Mouse (Mus musculus) forebrain, embryonic 16.5 days (tissue): Measurements from ENCODE around the gene Kat5. TPM values are rescaled to one million over a fixed set of nuclear protein-coding genes. Genes with fewer than 3 reads are reported as not detected.

Experiments
- ATAC-seq: fragments of 200-750 bp; cut with Nextera tagmentation; 2 replicates; pipeline ENCODE4 v1.8.0; 2017; ENCODE audit warnings: mild to moderate bottlenecking, moderate library complexity
- H3K27ac ChIP-seq: fragments of 300-500 bp; sonication (generic); 2 replicates; pipeline ENCODE4 v1.5.1; 2014; ENCODE audit warnings: low read length, control low read depth
- H3K27me3 ChIP-seq: fragments of 300-500 bp; sonication (generic); replicated peaks from 2 replicates; pipeline ENCODE4 v1.6.1; 2014; ENCODE audit warnings: low read length; ENCODE audit not compliant: control insufficient read depth, insufficient read depth
- H3K36me3 ChIP-seq: fragments of 300-500 bp; sonication (generic); 2 replicates; pipeline ENCODE4 v1.6.1; 2014; ENCODE audit not compliant: control insufficient read depth, insufficient read depth
- H3K4me1 ChIP-seq: fragments of 300-500 bp; sonication (generic); replicated peaks from 2 replicates; pipeline ENCODE4 v1.6.1; 2014; ENCODE audit warnings: low read length; ENCODE audit not compliant: control insufficient read depth, insufficient read depth
- H3K4me2 ChIP-seq: fragments of 300-500 bp; sonication (generic); 2 replicates; pipeline ENCODE4 v1.6.1; 2014; ENCODE audit warnings: mild to moderate bottlenecking, low read length, control low read depth
- H3K4me3 ChIP-seq: fragments of 300-500 bp; sonication (generic); replicated peaks from 2 replicates; pipeline ENCODE4 v1.5.1; 2014; ENCODE audit warnings: mild to moderate bottlenecking, low read length, control low read depth
- H3K9ac ChIP-seq: fragments of 300-500 bp; sonication (generic); replicated peaks from 2 replicates; pipeline ENCODE4 v1.6.1; 2014; ENCODE audit warnings: low read depth, low read length, control low read depth
- H3K9me3 ChIP-seq: fragments of 300-500 bp; sonication (generic); 2 replicates; pipeline ENCODE4 v1.6.1; 2016; ENCODE audit warnings: low read length; ENCODE audit not compliant: control insufficient read depth
- WGBS: fragments of 180-500 bp; shearing (Covaris S2); extraction: QIAGEN DNeasy Blood & Tissue Kit; methylation state at CpG from one replicate; pipeline ENCODE4 v1.1.7; 2014; 5-methylcytosine and 5-hydroxymethylcytosine counted together
- polyA plus RNA-seq: library from polyadenylated mRNA; unstranded; fragments of >200 nt; fragmentation: Nextera tagmentation; extraction: Ambion mirVana; gene quantifications from 2 replicates; pipeline ENCODE4 v1.2.1, GENCODE M21; 2015

Gene Kat5
- polyA plus RNA-seq, 1 experiment from 2014 or later, result 76.8 TPM

DNA sequence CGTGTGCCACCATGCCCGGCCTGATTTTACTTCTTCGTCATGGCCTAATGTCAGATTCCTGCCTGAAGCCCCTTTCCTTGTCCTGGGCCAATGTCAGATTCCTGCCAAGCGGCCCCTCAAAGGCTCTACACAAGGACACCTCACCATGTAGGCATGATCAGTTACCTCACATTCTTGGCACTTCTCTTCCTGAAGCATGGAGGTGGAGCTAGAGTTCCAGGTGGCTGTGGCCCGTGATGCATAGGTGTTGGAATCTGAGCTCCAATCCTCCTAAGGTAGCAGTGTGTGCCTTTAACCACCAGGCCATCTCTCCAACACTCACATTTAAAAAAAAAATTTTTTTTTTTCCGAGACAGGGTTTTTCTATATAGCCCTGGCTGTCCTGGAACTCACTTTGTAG lies 29.3 kb downstream of the Kat5 start:
- no peak for ATAC-seq
- no peak overlapping the region for H3K4me3 ChIP-seq
- no peaks in the 10 kb centered on the region for H3K27me3 ChIP-seq
- no peaks in the 10 kb centered on the region for H3K9me3 ChIP-seq
- H3K4me1 ChIP-seq, result no peaks in the 10 kb centered on the region
- no peaks in the 10 kb centered on the region for H3K36me3 ChIP-seq
- H3K9ac ChIP-seq, result no peak overlapping the region
- WGBS, result 91% methylated on average over 6 of the region's 6 CpGs
- no peak overlapping the region for H3K4me2 ChIP-seq
- no peak overlapping the region for H3K27ac ChIP-seq

DNA sequence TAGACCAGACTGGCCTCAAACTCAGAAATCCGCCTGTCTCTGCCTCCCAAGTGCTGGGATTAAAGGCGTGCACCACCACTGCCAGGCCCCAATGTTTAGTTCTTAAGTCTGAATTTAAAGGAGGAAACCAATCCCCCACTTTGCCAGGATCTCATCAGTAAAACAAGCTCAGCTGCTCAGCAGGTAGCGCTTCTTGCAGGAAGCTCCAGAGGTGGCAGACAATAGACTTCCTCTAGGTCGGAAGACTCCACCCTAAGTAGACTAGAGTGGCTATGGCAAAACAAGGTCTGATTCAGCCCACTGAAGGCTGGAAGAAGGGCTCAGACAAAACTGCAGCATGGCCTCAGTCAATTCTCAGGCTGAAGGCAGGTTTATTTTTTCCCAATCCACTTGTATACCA lies 30.1 kb downstream of the Kat5 start:
- H3K9me3 ChIP-seq, result no peaks in the 10 kb centered on the region
- no peak overlapping the region for H3K4me3 ChIP-seq
- ATAC-seq, result no peak
- H3K9ac ChIP-seq, result no peak overlapping the region
- no peak overlapping the region for H3K4me2 ChIP-seq
- no peaks in the 10 kb centered on the region for H3K27me3 ChIP-seq
- no peak overlapping the region for H3K27ac ChIP-seq
- H3K36me3 ChIP-seq, result no peaks in the 10 kb centered on the region
- no peaks in the 10 kb centered on the region for H3K4me1 ChIP-seq
- 69% methylated on average over 4 of the region's 4 CpGs for WGBS

DNA sequence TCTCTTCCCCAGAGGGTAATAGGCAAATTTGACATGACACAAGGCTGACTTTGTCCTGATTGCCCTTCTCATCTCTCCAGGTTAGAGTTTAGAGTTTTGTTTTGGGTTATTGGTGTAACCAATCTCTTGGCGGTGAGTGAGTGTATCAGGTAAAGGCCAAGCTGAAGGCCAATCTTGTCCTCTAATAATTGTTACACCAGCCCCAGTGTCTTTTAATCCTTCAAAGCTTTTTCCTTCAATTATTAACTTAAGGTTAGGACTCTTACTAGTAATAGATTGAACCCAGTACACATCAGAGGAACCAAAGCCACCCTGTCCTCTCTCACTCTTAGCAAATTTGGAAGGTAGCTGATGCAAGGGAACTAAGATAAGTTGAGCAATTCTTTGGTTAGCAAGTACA lies 34.7 kb downstream of the Kat5 start:
- ATAC-seq, result no peak
- H3K9me3 ChIP-seq, result no peaks in the 10 kb centered on the region
- H3K27me3 ChIP-seq, result no peaks in the 10 kb centered on the region
- whole genome bisulfite sequencing, result 97% methylated on average over 1 of the region's 1 CpGs
- no peak overlapping the region for H3K9ac ChIP-seq
- no peaks in the 10 kb centered on the region for H3K4me1 ChIP-seq
- no peaks in the 10 kb centered on the region for H3K36me3 ChIP-seq
- H3K27ac ChIP-seq, result no peak overlapping the region
- H3K4me2 ChIP-seq, result no peak overlapping the region
- H3K4me3 ChIP-seq, result no peak overlapping the region

DNA sequence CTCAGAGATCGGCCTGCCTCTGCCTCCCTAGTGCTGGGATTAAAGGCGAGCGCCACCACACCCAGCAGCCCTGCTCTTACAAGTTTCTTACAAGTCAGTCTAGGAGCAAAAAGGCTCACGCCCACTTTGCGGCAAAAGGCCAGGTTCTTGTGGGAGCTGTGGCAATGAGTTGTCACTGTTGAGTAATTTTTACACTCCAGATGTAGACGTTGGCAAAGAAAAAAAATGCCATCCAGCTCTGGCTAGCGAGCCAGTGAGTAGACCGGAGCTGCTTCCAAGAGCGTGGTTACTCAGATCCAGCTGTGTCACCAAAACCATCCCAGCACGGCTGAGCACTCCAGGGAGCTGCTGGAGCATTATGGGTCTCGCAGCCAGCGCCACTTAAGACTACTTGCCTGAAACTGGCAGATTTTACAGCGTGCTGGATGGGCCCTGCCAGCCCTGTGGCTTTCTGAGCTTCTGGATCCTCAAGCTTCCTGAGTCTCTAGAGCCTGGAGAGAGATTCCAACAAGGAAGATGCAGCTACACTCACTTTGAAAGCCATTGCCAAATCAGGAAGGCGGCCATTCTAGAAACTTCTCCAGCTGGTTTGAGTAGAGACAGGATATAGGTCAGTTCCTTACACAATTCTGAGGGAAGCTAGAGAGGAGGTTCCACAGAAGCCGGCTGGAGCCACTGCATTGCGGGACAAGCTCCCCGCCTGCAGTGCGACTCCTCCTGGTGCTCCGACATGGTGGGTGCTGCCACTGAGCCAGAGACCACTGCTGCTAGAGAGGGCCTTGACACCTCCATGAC lies 37.5 kb downstream of the Kat5 start:
- Histone ChIP-seq H3K4me1 (peaks cover 10% of the 10 kb centered on the region), H3K36me3 (no peaks in the 10 kb centered on the region), H3K27ac (no peak overlapping the region), H3K9ac (no peak overlapping the region), H3K27me3 (no peaks in the 10 kb centered on the region), H3K9me3 (no peaks in the 10 kb centered on the region), H3K4me2 (no peak overlapping the region), H3K4me3 (no peak overlapping the region)
- WGBS, result 85% methylated on average over 19 of the region's 19 CpGs
- no peak for ATAC-seq

DNA sequence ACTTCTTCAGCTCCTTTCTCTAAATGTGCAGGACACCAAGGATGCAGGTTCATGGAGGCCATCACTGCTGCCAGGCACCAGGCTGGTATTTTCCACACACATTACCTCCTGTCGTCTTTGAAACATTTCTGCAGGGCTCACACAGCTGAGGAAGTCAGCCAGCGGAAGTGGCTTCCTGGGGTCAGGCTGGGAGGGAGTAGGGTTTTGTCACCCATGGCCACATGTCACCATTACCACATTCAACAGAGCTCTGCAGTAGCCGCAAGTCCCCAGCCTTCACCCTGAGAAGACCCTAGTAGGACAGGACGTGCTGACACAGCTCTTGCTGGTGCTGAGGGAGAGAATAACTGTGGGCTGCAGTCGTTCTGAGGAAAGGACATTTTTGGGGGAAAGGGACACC lies 38.2 kb downstream of the Kat5 start:
- H3K36me3 ChIP-seq, result no peaks in the 10 kb centered on the region
- H3K27me3 ChIP-seq, result no peaks in the 10 kb centered on the region
- H3K4me3 ChIP-seq, result no peak overlapping the region
- no peaks in the 10 kb centered on the region for H3K9me3 ChIP-seq
- no peak for ATAC-seq
- no peak overlapping the region for H3K4me2 ChIP-seq
- H3K27ac ChIP-seq, result no peak overlapping the region
- WGBS, result 88% methylated on average over 5 of the region's 5 CpGs
- no peak overlapping the region for H3K9ac ChIP-seq
- H3K4me1 ChIP-seq, result peaks cover 15% of the 10 kb centered on the region

DNA sequence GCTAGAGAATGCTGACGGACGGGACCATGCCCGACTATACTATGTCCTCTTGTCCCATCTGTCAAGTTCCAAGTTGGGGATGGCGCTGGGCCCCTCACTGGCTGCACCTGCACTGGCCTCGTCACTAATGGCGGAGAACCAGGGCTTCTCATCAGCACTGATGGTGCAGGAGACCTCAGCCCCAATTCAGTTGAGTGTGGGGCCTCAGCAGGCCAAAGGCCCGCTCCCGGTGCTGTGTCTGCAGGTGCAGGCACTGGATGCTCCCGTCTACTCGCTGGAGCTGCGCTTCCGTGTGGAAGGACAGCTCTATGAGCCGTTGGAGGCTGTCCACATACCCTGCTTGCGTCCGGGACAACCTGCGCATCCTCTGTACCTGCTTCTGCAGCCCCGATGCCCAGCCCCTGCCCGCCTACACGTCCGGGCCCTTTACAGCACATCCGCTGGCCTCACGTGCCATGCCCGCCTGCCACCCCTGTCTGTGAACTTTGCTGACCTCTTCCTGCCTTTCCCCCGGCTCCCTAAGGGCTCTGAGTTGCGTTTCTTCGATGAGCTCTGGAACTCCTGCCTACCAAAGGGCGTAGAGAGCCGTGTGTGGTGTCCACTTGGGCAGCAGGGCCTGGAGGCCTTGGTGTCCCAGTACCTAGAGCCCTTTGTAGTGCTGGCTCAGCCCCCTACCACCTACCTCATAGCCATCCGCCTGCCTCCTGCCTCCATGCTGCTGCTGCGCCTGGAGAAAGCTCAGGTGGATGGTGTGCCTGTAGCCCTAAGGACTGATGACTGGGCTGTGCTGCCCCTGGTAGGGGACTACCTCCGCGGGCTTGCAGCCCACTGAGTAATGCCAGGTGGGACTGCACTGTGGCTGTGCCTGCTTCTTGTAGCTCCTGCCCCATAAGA lies 39.4 kb downstream of the Kat5 start:
- Histone ChIP-seq H3K27ac (no peak overlapping the region), H3K4me2 (no peak overlapping the region), H3K9me3 (no peaks in the 10 kb centered on the region), H3K27me3 (peaks cover 3% of the 10 kb centered on the region; the same call in 1 of the 2 replicates), H3K9ac (no peak overlapping the region), H3K4me1 (peaks cover 16% of the 10 kb centered on the region), H3K4me3 (no peak overlapping the region), H3K36me3 (no peaks in the 10 kb centered on the region)
- ATAC-seq, result no peak
- WGBS, result 90% methylated on average over 32 of the region's 32 CpGs

DNA sequence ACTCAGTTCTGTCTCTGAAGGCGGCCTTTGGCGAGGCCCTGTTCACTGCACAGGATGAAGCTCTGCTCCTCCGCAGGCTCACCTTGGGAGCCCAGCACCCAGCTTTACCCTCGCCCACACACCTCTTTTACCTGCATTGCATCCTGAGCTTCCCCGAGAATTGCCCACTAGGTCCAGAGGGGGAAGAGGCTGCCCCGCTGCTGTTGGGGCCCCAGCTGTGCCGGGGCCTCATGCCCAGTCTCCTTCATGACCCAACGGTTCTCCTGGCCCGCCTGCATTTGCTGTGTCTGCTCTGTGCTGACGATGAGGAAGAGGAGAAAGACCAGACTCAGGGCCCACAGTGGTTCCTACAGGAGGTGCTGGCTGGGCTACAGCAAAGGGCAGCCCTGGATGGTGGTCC lies 40.5 kb downstream of the Kat5 start:
- ATAC-seq, result no peak
- H3K4me2 ChIP-seq, result no peak overlapping the region
- H3K9me3 ChIP-seq, result no peaks in the 10 kb centered on the region
- H3K4me3 ChIP-seq, result no peak overlapping the region
- no peaks in the 10 kb centered on the region for H3K36me3 ChIP-seq
- no peak overlapping the region for H3K9ac ChIP-seq
- peaks cover 16% of the 10 kb centered on the region for H3K4me1 ChIP-seq
- H3K27ac ChIP-seq, result no peak overlapping the region
- 91% methylated on average over 10 of the region's 10 CpGs for whole genome bisulfite sequencing
- H3K27me3 ChIP-seq, result peaks cover 7% of the 10 kb centered on the region

DNA sequence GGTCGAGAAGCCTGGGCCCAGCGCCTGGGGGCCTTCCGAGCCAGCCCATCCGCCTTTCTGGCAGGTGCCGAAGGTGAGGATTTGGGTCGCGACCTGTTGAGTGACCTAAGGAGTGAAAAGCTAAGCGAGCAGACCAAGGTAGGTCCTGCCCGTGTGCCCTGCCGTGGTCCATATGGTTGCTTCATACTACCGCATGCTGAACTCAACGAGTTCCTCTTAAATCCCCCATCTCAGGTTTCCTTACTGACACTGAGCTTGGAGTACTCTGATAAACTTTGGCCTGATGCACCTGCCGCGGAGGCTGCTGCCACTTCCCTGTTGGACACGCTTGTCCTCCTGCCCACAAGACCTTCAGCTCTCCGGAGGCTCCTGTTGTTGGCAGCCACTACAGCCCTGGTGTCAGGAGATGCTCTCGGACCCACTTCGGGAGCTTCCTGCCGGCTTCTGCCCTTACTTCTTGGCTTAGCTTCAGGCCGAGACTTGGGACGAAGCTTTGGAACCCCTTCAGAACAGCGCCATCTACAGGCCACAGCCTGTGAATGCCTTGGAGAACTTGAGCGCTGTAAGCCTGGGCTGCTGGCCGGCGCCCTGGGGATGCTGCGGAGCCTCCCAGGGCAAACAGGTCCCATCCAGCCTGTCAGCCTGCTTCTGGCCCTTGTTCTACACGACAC lies 41.4 kb downstream of the Kat5 start:
- Histone ChIP-seq H3K4me2 (peak overlapping the region; percentile 96), H3K4me1 (peaks cover 16% of the 10 kb centered on the region), H3K27ac (no peak overlapping the region), H3K9me3 (no peaks in the 10 kb centered on the region), H3K9ac (peak overlapping the region; percentile 78), H3K27me3 (peaks cover 11% of the 10 kb centered on the region), H3K36me3 (no peaks in the 10 kb centered on the region), H3K4me3 (peak overlapping the region; percentile 86)
- 6% methylated on average over 27 of the region's 27 CpGs for WGBS
- peak; percentile 8; the same call in 1 of the 2 replicates for ATAC-seq
